Mouse (Mus musculus) neural tube, embryonic 10.5 days (tissue): ENCODE data around the gene Myom1.

Source experiments
- DNase-seq: peaks from one replicate; pipeline ENCODE4 v3.0.0-alpha.2; 2017; ENCODE audit warnings: low spot score; ENCODE audit errors: extremely low spot score

Gene Myom1

GRCm38 (mm10) chr17:71097209-71097597, 94.8 kb downstream of the Myom1 start:
- no peak for DNase-seq

GRCm38 (mm10) chr17:71098606-71099005, 96.2 kb downstream of the Myom1 start:
- DNase-seq, result no peak

GRCm38 (mm10) chr17:71102571-71103551, 100.4 kb downstream of the Myom1 start:
- DNase-seq, result no peak

- DNase-seq, result no peak
These were observed 102.9 kb downstream of the Myom1 start for GRCm38 (mm10) chr17:71105297-71105696.

- DNase-seq, result no peak
These were observed 103.8 kb downstream of the Myom1 start for GRCm38 (mm10) chr17:71106250-71106649.

GRCm38 (mm10) chr17:71110753-71111265, 108.4 kb downstream of the Myom1 start:
- no peak for DNase-seq

GRCm38 (mm10) chr17:71112689-71113088, 110.3 kb downstream of the Myom1 start:
- DNase-seq, result no peak

- no peak for DNase-seq
These were observed 111.8 kb downstream of the Myom1 start for GRCm38 (mm10) chr17:71114282-71114681.

- DNase-seq, result no peak
These were observed 115.5 kb downstream of the Myom1 start for GRCm38 (mm10) chr17:71117956-71118355.

GRCm38 (mm10) chr17:71118607-71119006, 116.2 kb downstream of the Myom1 start:
- no peak for DNase-seq

- no peak for DNase-seq
These were observed 118.2 kb downstream of the Myom1 start for GRCm38 (mm10) chr17:71120626-71121025.

- DNase-seq, result no peak
These were observed 121.7 kb downstream of the Myom1 start for GRCm38 (mm10) chr17:71124061-71124670.

- DNase-seq, result no peak
These were observed 122.2 kb downstream of the Myom1 start for GRCm38 (mm10) chr17:71124674-71125073.

- peak; percentile 14 for DNase-seq
These were observed 123.1 kb downstream of the Myom1 start for GRCm38 (mm10) chr17:71125519-71125918.

- no peak for DNase-seq
These were observed 123.6 kb downstream of the Myom1 start for GRCm38 (mm10) chr17:71126001-71126400.

- no peak for DNase-seq
These were observed 125.2 kb downstream of the Myom1 start for GRCm38 (mm10) chr17:71127464-71128110.

- no peak for DNase-seq
These were observed 127.2 kb downstream of the Myom1 start for GRCm38 (mm10) chr17:71129489-71130261.

- peak; percentile 6 for DNase-seq
These were observed 129.8 kb downstream of the Myom1 start for GRCm38 (mm10) chr17:71132221-71132620.

- DNase-seq, result peak; percentile 10
These were observed 130.5 kb downstream of the Myom1 start for GRCm38 (mm10) chr17:71132856-71133439.

- DNase-seq, result peak; percentile 11
These were observed 132.1 kb downstream of the Myom1 start for GRCm38 (mm10) chr17:71134441-71134955.
